Mouse (Mus musculus) ES-Bruce4 (cell line): Measurements from ENCODE around the gene Myl3. TPM values are rescaled to one million over a fixed set of nuclear protein-coding genes. Genes with fewer than 3 reads are reported as not detected.

Source experiments
- H3K27ac ChIP-seq: 2 replicates; pipeline ENCODE4 v1.5.1; 2012; ENCODE audit warnings: low read length, inconsistent platforms; ENCODE audit not compliant: insufficient read depth
- H3K27me3 ChIP-seq: 2 replicates; pipeline ENCODE4 v1.6.1; 2012; ENCODE audit warnings: mild to moderate bottlenecking, low read length, inconsistent platforms; ENCODE audit not compliant: control insufficient read depth, poor library complexity, insufficient read depth, severe bottlenecking
- H3K36me3 ChIP-seq: 2 replicates; pipeline ENCODE4 v1.6.1; 2012; ENCODE audit warnings: inconsistent platforms, mild to moderate bottlenecking, low read length, moderate library complexity; ENCODE audit not compliant: control insufficient read depth, poor library complexity, insufficient read depth, severe bottlenecking
- H3K4me1 ChIP-seq: one replicate; pipeline ENCODE4 v1.8.1; 2011; ENCODE audit warnings: low read length; ENCODE audit not compliant: control insufficient read depth, insufficient read depth
- H3K4me3 ChIP-seq: 2 replicates; pipeline ENCODE4 v1.5.1; 2011; ENCODE audit warnings: low read depth, mild to moderate bottlenecking, low read length
- H3K9ac ChIP-seq: 2 replicates; pipeline ENCODE4 v1.6.1; 2012; ENCODE audit warnings: low read depth, mild to moderate bottlenecking, inconsistent platforms; ENCODE audit not compliant: poor library complexity, severe bottlenecking
- H3K9me3 ChIP-seq: replicated peaks from 2 replicates; pipeline ENCODE4 v1.6.1; 2012; ENCODE audit warnings: mild to moderate bottlenecking, low read length, inconsistent platforms; ENCODE audit not compliant: control insufficient read depth, poor library complexity, insufficient read depth, severe bottlenecking
- CTCF ChIP-seq: IDR thresholded peaks from one replicate; pipeline ENCODE4 v1.8.1; 2011; ENCODE audit warnings: low read depth, low read length
- EP300 ChIP-seq: IDR thresholded peaks from 2 replicates; pipeline ENCODE4 v1.6.1; 2011; ENCODE audit warnings: low read depth, low read length; ENCODE audit not compliant: insufficient read depth
- POLR2A ChIP-seq: IDR thresholded peaks from one replicate; pipeline ENCODE4 v1.8.1; 2011; ENCODE audit warnings: low read length; ENCODE audit not compliant: insufficient read depth
- polyA plus RNA-seq: library from polyadenylated mRNA; stranded (reverse); fragments of >200 nt; gene quantifications from 2 replicates; pipeline ENCODE4 v1.2.4, GENCODE M21; 2011; ENCODE audit warnings: low read depth; ENCODE audit not compliant: missing spikeins, insufficient read depth, insufficient read length

Myl3 gene
- polyA plus RNA-seq, 1 experiment: 4.1 TPM

- no peak overlapping the region for H3K27ac ChIP-seq
- no peaks in the 10 kb centered on the region for H3K36me3 ChIP-seq
- no peak overlapping the region for H3K9ac ChIP-seq
- H3K27me3 ChIP-seq: no peaks in the 10 kb centered on the region
- TF ChIP-seq POLR2A (no peak), CTCF (no peak), EP300 (no peak)
- H3K9me3 ChIP-seq: no peaks in the 10 kb centered on the region
- H3K4me3 ChIP-seq: no peak overlapping the region
- no peaks in the 10 kb centered on the region for H3K4me1 ChIP-seq
Observed at GRCm38 (mm10) chr9:110758605-110759004, 16.9 kb downstream of the Myl3 start.

GRCm38 (mm10) chr9:110759265-110759664 is 17.6 kb downstream of the Myl3 start:
- Histone ChIP-seq H3K27ac (no peak overlapping the region), H3K4me1 (no peaks in the 10 kb centered on the region), H3K36me3 (no peaks in the 10 kb centered on the region), H3K27me3 (no peaks in the 10 kb centered on the region), H3K9me3 (no peaks in the 10 kb centered on the region), H3K4me3 (no peak overlapping the region), H3K9ac (no peak overlapping the region)
- TF ChIP-seq CTCF (peak; percentile 72), POLR2A (no peak), EP300 (no peak)

GRCm38 (mm10) chr9:110760886-110761285 is 19.2 kb downstream of the Myl3 start:
- no peak overlapping the region for H3K4me3 ChIP-seq
- no peaks in the 10 kb centered on the region for H3K36me3 ChIP-seq
- no peaks in the 10 kb centered on the region for H3K9me3 ChIP-seq
- H3K9ac ChIP-seq: no peak overlapping the region
- no peaks in the 10 kb centered on the region for H3K4me1 ChIP-seq
- H3K27me3 ChIP-seq: no peaks in the 10 kb centered on the region
- TF ChIP-seq POLR2A (no peak), CTCF (no peak), EP300 (no peak)
- no peak overlapping the region for H3K27ac ChIP-seq

GRCm38 (mm10) chr9:110762763-110763162 is 21.1 kb downstream of the Myl3 start:
- TF ChIP-seq EP300 (no peak), CTCF (no peak), POLR2A (no peak)
- Histone ChIP-seq H3K9me3 (no peaks in the 10 kb centered on the region), H3K4me1 (no peaks in the 10 kb centered on the region), H3K27me3 (no peaks in the 10 kb centered on the region), H3K27ac (no peak overlapping the region), H3K36me3 (no peaks in the 10 kb centered on the region), H3K9ac (no peak overlapping the region), H3K4me3 (no peak overlapping the region)

GRCm38 (mm10) chr9:110763405-110763804 is 21.7 kb downstream of the Myl3 start:
- Histone ChIP-seq H3K4me3 (no peak overlapping the region; the same call in 1 of the 2 replicates), H3K36me3 (no peaks in the 10 kb centered on the region), H3K27me3 (no peaks in the 10 kb centered on the region), H3K27ac (no peak overlapping the region), H3K9ac (no peak overlapping the region), H3K4me1 (no peaks in the 10 kb centered on the region), H3K9me3 (no peaks in the 10 kb centered on the region)
- TF ChIP-seq EP300: peak; percentile 78
- TF ChIP-seq POLR2A: no peak

- H3K27me3 ChIP-seq: no peaks in the 10 kb centered on the region
- TF ChIP-seq EP300 (no peak), CTCF (no peak), POLR2A (no peak)
- no peak overlapping the region for H3K4me3 ChIP-seq
- no peaks in the 10 kb centered on the region for H3K36me3 ChIP-seq
- H3K4me1 ChIP-seq: no peaks in the 10 kb centered on the region
- no peak overlapping the region for H3K9ac ChIP-seq
- H3K9me3 ChIP-seq: no peaks in the 10 kb centered on the region
- H3K27ac ChIP-seq: no peak overlapping the region
Observed at GRCm38 (mm10) chr9:110772336-110772735, 30.7 kb downstream of the Myl3 start.
